Mouse (Mus musculus): ENCODE results near the gene Fam89b.

DNA sequence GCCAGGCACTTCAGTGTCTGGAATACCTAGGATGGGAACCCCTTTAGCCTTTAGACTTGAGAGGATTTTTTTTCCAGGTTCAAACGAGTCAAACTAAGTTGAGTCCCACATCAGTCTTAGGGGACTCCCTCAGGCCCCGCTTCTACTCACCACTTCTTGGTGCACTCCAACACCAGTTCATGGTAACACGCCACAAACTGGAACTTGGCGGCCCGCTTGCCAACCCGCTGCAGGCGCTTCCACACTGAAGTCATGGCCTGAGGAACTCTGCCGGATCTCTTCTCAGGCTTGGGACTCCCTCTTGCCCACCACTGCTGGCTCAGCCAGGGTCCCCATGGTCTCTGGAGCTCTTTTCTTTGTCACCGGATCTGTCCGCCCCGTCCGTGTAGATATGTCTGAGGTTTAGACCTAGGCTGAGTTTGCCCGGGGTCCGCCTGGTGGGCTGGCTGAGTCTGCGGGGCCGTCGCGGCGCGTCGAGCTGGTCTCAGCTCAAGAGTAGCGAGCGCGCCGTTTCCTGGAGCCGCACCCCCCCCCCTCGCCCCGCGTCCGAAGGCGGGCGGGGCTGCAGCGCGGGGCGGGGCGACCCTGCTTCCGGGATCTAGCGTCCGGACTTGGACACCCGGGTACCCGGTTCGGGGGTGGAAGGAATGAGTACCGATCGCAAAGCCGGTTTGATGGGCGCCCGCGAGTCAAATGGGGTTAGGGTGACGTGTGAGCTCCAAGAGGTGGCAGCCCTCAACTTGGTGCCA, 3.5 kb downstream of the Fam89b start, which contains the start of gene Ehbp1l1:
- TF ChIP-seq CTCF (IDR thresholded peaks at IDR 0.05; ENCODE audit: control insufficient read depth, insufficient read depth, insufficient replicate concordance, low read depth, low read length) (no peak), POLR2A (IDR thresholded peaks at IDR 0.05; ENCODE audit: control insufficient read depth, low read depth, low read length) (peak; percentile 45)
